Mouse (Mus musculus) olfactory bulb, adult 2 months (tissue): ENCODE data around the gene Jpt2.

Experiments
- CTCF ChIP-seq: fragments of 200-500 bp; IDR thresholded peaks from 2 replicates; pipeline ENCODE4 v1.5.1; 2012; ENCODE audit warnings: low read depth, mild to moderate bottlenecking, low read length, moderate library complexity; ENCODE audit not compliant: insufficient read depth
- POLR2A ChIP-seq: fragments of 200-500 bp; IDR thresholded peaks from 2 replicates; pipeline ENCODE4 v1.6.1; 2012; ENCODE audit warnings: mild to moderate bottlenecking, low read depth, low read length, moderate library complexity; ENCODE audit not compliant: insufficient read depth

GRCm38 (mm10) chr17:24960852-24961715, 595 bp upstream of the Jpt2 start:
- TF ChIP-seq CTCF (no peak), POLR2A (no peak)
